Mouse (Mus musculus): ENCODE data around the gene Slc44a1. TPM values are rescaled to one million over a fixed set of nuclear protein-coding genes. Genes with fewer than 3 reads are reported as not detected.

Slc44a1 gene
- polyA plus RNA-seq, 1 experiment from 2014 or later, result 19.1 TPM

GRCm38 (mm10) chr4:53588936-53589335 is 148.7 kb downstream of the Slc44a1 start:
- peaks cover 2% of the 10 kb centered on the region; the same call in 1 of the 2 replicates for H3K4me1 ChIP-seq
- no peaks in the 10 kb centered on the region for H3K36me3 ChIP-seq (replicated peaks)
- H3K4me3 ChIP-seq (replicated peaks), result no peak overlapping the region
- H3K4me2 ChIP-seq, result no peak overlapping the region
- H3K9me3 ChIP-seq, result no peaks in the 10 kb centered on the region
- 78% methylated on average over 1 of the region's 1 CpGs for WGBS
- no peaks in the 10 kb centered on the region for H3K27me3 ChIP-seq
- no peak overlapping the region for H3K27ac ChIP-seq
- no peak for ATAC-seq (ENCODE audit: low FRiP score)
- no peak overlapping the region for H3K9ac ChIP-seq

- ATAC-seq (ENCODE audit: low FRiP score), result no peak
- 81% methylated on average over 4 of the region's 4 CpGs for WGBS
- Histone ChIP-seq H3K9ac (no peak overlapping the region), H3K36me3 (replicated peaks) (no peaks in the 10 kb centered on the region), H3K27ac (no peak overlapping the region), H3K4me3 (replicated peaks) (no peak overlapping the region), H3K9me3 (no peaks in the 10 kb centered on the region), H3K4me1 (peaks cover 4% of the 10 kb centered on the region; the same call in 1 of the 2 replicates), H3K4me2 (no peak overlapping the region), H3K27me3 (no peaks in the 10 kb centered on the region)
Observed at GRCm38 (mm10) chr4:53589466-53589865, 149.3 kb downstream of the Slc44a1 start.

- no peak overlapping the region for H3K4me2 ChIP-seq
- H3K27ac ChIP-seq, result no peak overlapping the region
- H3K4me3 ChIP-seq (replicated peaks), result no peak overlapping the region
- H3K9me3 ChIP-seq, result no peaks in the 10 kb centered on the region
- H3K27me3 ChIP-seq, result no peaks in the 10 kb centered on the region
- no peaks in the 10 kb centered on the region for H3K36me3 ChIP-seq (replicated peaks)
- no peak overlapping the region for H3K9ac ChIP-seq
- ATAC-seq (ENCODE audit: low FRiP score), result no peak
- 77% methylated on average over 4 of the region's 4 CpGs for WGBS
- H3K4me1 ChIP-seq, result peaks cover 4% of the 10 kb centered on the region; the same call in 1 of the 2 replicates
Observed at GRCm38 (mm10) chr4:53590163-53590562, 149.9 kb downstream of the Slc44a1 start.

DNA sequence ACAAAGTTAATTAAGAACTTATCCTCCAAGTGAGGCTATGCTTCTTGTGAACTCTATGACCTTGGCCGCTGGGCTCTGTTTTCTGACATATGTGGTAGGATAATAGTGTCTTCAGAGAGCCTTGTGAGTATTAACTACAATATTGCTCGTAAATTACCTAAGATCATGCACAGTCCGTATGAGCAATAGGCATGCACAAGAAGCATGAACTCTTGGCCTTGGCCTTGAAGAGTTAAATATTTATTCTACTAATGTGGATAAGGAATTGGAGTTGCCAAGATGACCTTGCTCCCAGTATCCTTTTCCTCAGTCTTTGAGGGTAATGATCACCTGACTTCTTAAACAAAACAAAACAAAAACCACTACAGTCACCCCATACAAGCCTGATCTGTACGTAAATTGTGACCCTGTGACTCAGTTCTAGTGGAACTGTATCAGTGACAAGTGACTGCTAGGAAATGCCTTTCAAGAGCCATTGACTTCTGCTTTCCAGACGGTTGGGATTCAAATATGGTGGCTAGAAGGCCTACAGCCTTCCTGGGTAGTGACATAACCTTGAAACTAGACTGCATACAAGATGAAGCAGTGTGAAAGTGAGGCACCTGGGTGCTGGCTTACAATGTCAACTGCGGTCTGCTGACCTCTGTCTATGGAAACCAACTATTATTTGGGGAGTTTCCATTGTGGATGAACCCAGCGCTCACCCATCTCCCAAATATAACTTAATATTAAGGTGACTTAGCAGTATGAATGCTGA is 150.7 kb downstream of the Slc44a1 start:
- ATAC-seq (ENCODE audit: low FRiP score), result no peak
- 90% methylated on average over 7 of the region's 7 CpGs for WGBS
- H3K4me3 ChIP-seq (replicated peaks), result no peak overlapping the region
- no peak overlapping the region for H3K4me2 ChIP-seq
- no peaks in the 10 kb centered on the region for H3K36me3 ChIP-seq (replicated peaks)
- no peaks in the 10 kb centered on the region for H3K9me3 ChIP-seq
- no peaks in the 10 kb centered on the region for H3K27me3 ChIP-seq
- no peak overlapping the region for H3K9ac ChIP-seq
- no peak overlapping the region for H3K27ac ChIP-seq
- H3K4me1 ChIP-seq, result peaks cover 10% of the 10 kb centered on the region

- H3K9me3 ChIP-seq, result no peaks in the 10 kb centered on the region
- peaks cover 16% of the 10 kb centered on the region for H3K4me1 ChIP-seq
- H3K27ac ChIP-seq, result no peak overlapping the region
- no peaks in the 10 kb centered on the region for H3K27me3 ChIP-seq
- ATAC-seq (ENCODE audit: low FRiP score), result no peak
- 89% methylated on average over 11 of the region's 11 CpGs for WGBS
- no peak overlapping the region for H3K9ac ChIP-seq
- no peaks in the 10 kb centered on the region for H3K36me3 ChIP-seq (replicated peaks)
- no peak overlapping the region for H3K4me2 ChIP-seq
- no peak overlapping the region for H3K4me3 ChIP-seq (replicated peaks)
Observed at GRCm38 (mm10) chr4:53591536-53591935, 151.3 kb downstream of the Slc44a1 start.

DNA sequence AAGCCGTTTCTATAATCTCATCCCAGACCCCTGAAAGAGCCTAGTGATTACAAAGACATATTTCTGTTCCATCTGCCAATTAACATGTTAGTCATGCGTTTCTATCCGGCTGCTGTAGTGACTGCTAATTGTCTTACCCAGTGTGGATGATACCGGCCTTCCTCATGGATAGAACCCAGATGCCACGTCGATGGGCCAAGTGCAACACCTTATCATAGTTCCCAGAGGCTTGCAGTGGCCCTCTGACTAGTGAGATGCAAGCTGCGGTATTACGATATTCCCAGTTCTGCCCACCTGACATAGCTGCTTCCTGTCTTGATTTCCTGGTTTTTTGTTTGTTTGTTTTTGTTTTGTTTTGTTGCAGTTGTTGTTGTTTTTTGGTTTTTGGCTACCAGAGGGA is 151.7 kb downstream of the Slc44a1 start:
- no peak for ATAC-seq (ENCODE audit: low FRiP score)
- 88% methylated on average over 8 of the region's 8 CpGs for WGBS

DNA sequence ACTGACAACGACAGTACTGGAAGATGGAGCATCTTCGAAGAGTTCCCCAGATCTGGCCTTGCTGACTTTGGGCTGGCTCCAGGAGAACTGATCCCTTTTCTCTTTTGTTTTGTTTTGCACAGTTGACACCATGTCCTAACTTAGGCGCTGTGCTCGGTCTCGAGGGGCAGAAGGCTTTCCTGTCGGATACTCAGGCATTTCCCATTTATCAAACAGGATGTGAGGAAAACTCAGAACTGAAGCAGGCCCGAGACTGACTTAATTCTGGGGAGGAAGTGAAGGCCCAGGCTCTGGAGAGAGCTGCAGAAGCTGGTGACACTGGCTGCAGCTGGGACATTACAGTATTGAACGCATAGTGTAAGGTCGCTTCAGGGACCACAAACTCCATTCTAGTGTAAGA is 152.2 kb downstream of the Slc44a1 start:
- Histone ChIP-seq H3K4me2 (no peak overlapping the region), H3K9ac (no peak overlapping the region), H3K36me3 (replicated peaks) (no peaks in the 10 kb centered on the region), H3K4me3 (replicated peaks) (no peak overlapping the region), H3K9me3 (no peaks in the 10 kb centered on the region), H3K4me1 (peaks cover 16% of the 10 kb centered on the region), H3K27me3 (no peaks in the 10 kb centered on the region), H3K27ac (no peak overlapping the region)
- no peak for ATAC-seq (ENCODE audit: low FRiP score)
- 82% methylated on average over 9 of the region's 9 CpGs for WGBS

More for the DNA sequence above, 151.7 kb downstream of the Slc44a1 start:
- Histone ChIP-seq H3K27ac (no peak overlapping the region), H3K9me3 (no peaks in the 10 kb centered on the region), H3K4me2 (no peak overlapping the region), H3K36me3 (replicated peaks) (no peaks in the 10 kb centered on the region), H3K4me3 (replicated peaks) (no peak overlapping the region), H3K4me1 (peaks cover 16% of the 10 kb centered on the region), H3K27me3 (no peaks in the 10 kb centered on the region), H3K9ac (no peak overlapping the region)

DNA sequence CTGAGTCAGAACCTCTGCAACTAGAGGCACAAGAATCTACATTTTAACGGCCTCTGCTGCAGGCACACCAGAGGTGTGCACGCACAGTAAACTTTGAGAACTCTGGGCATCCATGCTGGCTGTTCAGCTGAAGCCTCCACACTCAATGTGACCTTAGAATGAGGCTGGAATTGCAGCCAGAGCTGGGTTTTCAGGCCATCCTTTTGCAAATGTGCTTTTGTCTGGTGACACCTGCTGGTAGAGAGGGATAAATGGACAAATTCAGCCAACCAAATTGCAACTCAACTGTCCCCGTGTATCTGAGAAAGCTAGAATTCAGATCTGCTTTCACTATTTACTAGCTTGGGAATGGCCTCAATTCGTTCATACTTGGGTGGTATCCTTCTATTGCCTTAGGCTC is 154.0 kb downstream of the Slc44a1 start:
- ATAC-seq (ENCODE audit: low FRiP score), result peak; percentile 57; the same call in 1 of the 2 replicates
- Histone ChIP-seq H3K9me3 (no peaks in the 10 kb centered on the region), H3K4me2 (no peak overlapping the region), H3K4me3 (replicated peaks) (no peak overlapping the region), H3K36me3 (replicated peaks) (no peaks in the 10 kb centered on the region), H3K27ac (no peak overlapping the region), H3K4me1 (peaks cover 16% of the 10 kb centered on the region), H3K9ac (no peak overlapping the region), H3K27me3 (no peaks in the 10 kb centered on the region)
- 33% methylated on average over 4 of the region's 4 CpGs for WGBS

DNA sequence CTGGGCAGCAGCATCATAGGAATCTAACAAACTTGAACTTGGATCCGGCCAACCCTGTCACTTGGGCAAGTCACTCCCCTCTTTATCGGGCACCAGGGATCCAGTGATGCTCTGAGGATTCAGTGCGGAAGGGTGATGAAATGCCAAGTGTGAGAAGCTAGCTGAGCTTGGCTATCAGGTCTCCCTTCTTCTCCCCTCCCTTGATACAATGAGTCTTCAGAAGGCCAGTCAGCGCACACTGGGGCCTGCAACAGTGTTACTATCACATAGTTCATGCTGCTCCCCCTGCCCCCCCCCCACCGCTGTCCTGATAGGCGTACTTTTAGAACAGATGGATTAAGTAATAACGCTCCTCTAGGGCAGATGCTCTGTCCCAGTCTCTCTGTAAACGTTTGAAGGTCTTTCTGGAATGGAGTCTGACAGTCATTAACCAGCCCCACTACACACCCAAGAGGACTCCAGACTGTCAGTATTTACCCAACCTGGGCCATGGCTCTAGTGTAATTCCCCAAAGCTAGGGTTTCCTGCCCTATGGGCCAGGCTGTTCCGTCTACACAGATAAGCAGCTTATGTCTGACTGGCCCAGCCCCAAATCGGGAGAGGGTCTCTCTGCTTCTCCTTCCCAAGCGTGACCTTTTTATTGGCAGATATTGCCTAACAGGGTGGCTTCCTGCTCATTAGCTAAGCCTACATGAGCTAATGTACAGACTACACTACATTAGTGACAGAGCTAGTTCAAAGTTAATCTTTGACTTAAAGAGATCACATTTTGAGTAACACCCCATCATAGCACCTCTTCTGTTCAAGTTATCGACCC is 155.2 kb downstream of the Slc44a1 start:
- Histone ChIP-seq H3K4me1 (peaks cover 16% of the 10 kb centered on the region), H3K9me3 (no peaks in the 10 kb centered on the region), H3K4me2 (no peak overlapping the region), H3K27ac (no peak overlapping the region), H3K27me3 (no peaks in the 10 kb centered on the region), H3K36me3 (replicated peaks) (no peaks in the 10 kb centered on the region), H3K4me3 (replicated peaks) (no peak overlapping the region), H3K9ac (no peak overlapping the region)
- 77% methylated on average over 12 of the region's 12 CpGs for WGBS
- no peak for ATAC-seq (ENCODE audit: low FRiP score)

DNA sequence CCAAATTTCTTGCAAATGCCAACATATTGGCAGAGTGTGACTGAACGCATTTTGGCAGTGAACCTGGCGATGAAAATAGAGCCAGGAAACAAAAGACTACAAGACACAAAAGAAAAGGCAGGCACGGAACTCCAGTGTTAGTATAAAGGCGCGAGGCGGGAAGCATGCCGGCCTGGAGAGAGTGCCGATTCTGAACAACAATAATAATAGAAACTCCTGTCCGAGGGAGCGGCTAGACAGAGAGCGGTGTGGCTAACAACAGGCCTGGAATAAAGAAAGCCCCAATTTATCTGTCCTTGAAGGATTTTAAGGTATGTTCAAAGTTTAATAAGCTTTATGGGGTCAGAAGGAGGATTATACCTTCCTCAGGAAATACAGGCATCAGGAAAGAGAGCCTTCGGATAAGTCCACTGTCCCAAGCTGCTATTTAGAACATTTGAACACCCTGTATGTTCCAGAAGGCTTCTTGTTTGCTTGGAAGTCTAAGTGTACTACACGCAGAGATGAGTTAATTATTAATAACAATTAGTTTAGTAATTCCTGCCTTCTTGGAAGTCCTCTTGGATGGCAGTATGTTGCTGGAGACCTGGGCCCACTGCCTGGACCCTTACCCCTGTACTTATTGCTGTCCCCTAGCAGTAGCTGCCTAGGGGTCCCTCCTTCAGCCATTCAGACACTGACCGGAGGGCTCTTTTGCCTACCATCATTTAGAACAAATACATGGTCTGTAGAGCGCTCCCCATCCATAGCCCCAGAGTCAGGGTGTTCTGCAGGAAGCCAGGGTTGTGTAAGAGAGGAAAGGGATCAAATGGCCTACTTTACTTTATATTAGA is 156.1 kb downstream of the Slc44a1 start:
- no peak overlapping the region for H3K4me3 ChIP-seq (replicated peaks)

DNA sequence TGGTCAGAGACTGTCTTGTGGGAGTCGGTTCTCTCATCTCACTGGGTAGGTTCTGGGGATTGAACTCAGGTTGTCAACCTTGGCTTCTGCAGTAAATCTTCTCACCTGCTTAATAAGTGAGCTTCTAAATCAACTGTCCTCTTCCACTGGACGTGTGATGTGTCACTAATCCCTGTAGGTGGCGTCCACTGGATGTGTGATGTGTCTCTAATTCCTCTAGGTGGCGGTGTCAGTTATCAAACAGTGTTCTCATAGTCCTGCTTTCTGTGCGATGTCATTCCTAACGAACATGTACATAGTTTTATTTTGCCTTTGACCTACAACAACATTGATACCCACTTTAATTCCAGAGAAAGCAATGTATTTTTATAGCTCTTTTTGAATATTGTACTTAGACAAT is 160.2 kb downstream of the Slc44a1 start:
- WGBS, result 47% methylated on average over 6 of the region's 6 CpGs
- peaks cover 9% of the 10 kb centered on the region for H3K4me1 ChIP-seq
- no peak overlapping the region for H3K4me2 ChIP-seq
- no peaks in the 10 kb centered on the region for H3K27me3 ChIP-seq
- H3K9ac ChIP-seq, result no peak overlapping the region
- no peak for ATAC-seq (ENCODE audit: low FRiP score)
- no peak overlapping the region for H3K4me3 ChIP-seq (replicated peaks)
- H3K9me3 ChIP-seq, result no peaks in the 10 kb centered on the region
- no peak overlapping the region for H3K27ac ChIP-seq
- H3K36me3 ChIP-seq (replicated peaks), result no peaks in the 10 kb centered on the region

More for the DNA sequence above, 156.1 kb downstream of the Slc44a1 start:
- Histone ChIP-seq H3K27ac (no peak overlapping the region), H3K4me2 (no peak overlapping the region), H3K4me1 (peaks cover 16% of the 10 kb centered on the region), H3K9me3 (no peaks in the 10 kb centered on the region), H3K36me3 (replicated peaks) (no peaks in the 10 kb centered on the region), H3K9ac (no peak overlapping the region), H3K27me3 (no peaks in the 10 kb centered on the region)
- ATAC-seq (ENCODE audit: low FRiP score), result no peak
- WGBS, result 42% methylated on average over 15 of the region's 15 CpGs
